Mouse (Mus musculus) G1E (cell line): Measurements from ENCODE around the gene Xpot.

Source experiments
- CTCF ChIP-seq: IDR thresholded peaks from 2 replicates; pipeline ENCODE4 v1.5.1; 2012; ENCODE audit warnings: low read depth, low read length, inconsistent platforms, mixed read lengths
- GATA1 ChIP-seq: IDR thresholded peaks from 2 replicates; pipeline ENCODE4 v1.6.1; 2012; ENCODE audit warnings: borderline replicate concordance, low read length, inconsistent platforms, mixed read lengths
- GATA2 ChIP-seq: IDR thresholded peaks from 2 replicates; pipeline ENCODE4 v1.6.1; 2012; ENCODE audit warnings: low read depth, low read length, inconsistent platforms, borderline replicate concordance
- POLR2AphosphoS5 ChIP-seq: IDR thresholded peaks from 2 replicates; pipeline ENCODE4 v1.6.1; 2012; ENCODE audit warnings: low read depth, low read length, inconsistent platforms; ENCODE audit not compliant: insufficient replicate concordance
- TAL1 ChIP-seq: conservative IDR thresholded peaks from 2 replicates; pipeline ENCODE4 v1.6.1; 2012; ENCODE audit warnings: low read depth, low read length, inconsistent platforms, mixed read lengths

DNA sequence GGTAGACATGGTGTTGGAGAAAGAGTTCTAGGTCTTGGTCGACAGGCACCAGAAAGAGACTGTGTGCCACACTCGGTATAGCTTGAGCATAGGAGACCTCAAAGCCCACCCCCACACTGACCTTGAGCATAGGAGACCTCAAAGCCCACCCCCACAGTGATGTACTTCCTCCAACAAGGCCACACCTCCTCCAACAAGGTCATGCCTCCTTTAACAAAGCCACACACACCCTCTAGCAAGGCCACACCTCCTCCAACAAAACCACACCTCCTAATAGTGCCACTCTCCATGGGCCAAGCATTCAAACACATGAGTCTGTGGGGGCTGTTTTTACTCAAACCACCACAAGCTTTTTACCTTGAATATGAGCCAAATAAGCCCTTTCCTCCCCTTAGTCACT is 36.6 kb upstream of the Xpot start:
- no peak for TF ChIP-seq GATA1
- no peak for TF ChIP-seq CTCF
- TF ChIP-seq TAL1: no peak
- no peak for TF ChIP-seq GATA2
- no peak for TF ChIP-seq POLR2AphosphoS5
